Mouse (Mus musculus): ENCODE data around the gene Nsfl1c. TPM values are rescaled to one million over a fixed set of nuclear protein-coding genes. Genes with fewer than 3 reads are reported as not detected.
A peak's percentile ranks its signal among the peaks of the same experiment; 100 is the strongest.

The Nsfl1c gene
- total and polyA plus RNA-seq, 3 experiments, result 87.8 to 231 (median 165) TPM

- H3K27me3 ChIP-seq (replicated peaks), result no peaks in the 10 kb centered on the region
- peaks cover 33% of the 10 kb centered on the region for H3K79me2 ChIP-seq (replicated peaks; ENCODE audit: control insufficient read depth, extremely low read depth, insufficient read depth, poor library complexity, severe bottlenecking)
- in situ Hi-C loops (cut with MboI; ENCODE audit: low pct_ligation_motif_present, low pct_unique_long_range_greater_than_20kb, low sequenced_read_pairs), result no loop called here
- H3K4me3 ChIP-seq (replicated peaks in 1 of 3; ENCODE audit: low read depth in 2 of 3, low read length in 2 of 3, poor library complexity in 1 of 3), result no peak overlapping the region
- no peak for DNase-seq (ENCODE audit: extremely low read depth)
- H3K36me3 ChIP-seq (replicated peaks in 1 of 2; ENCODE audit: control insufficient read depth in 1 of 2, insufficient read depth in 1 of 2, low read length in 1 of 2), result peaks cover 70 to 89% of the 10 kb centered on the region in 2 experiments
- dilution Hi-C loops (cut with MboI; ENCODE audit: extremely low pct_ligation_motif_present, extremely low pct_unique_long_range_greater_than_20kb, low sequenced_read_pairs), result no loop called here
- no peak overlapping the region for H3K9ac ChIP-seq (ENCODE audit: insufficient read depth, low read depth)
- H3K9me3 ChIP-seq (replicated peaks; ENCODE audit: low read length), result no peaks in the 10 kb centered on the region
- no peak overlapping the region for H3K27ac ChIP-seq (ENCODE audit: insufficient read depth, low read depth)
- H3K4me2 ChIP-seq (ENCODE audit: insufficient read depth, low read depth, poor library complexity, severe bottlenecking), result no peak overlapping the region
- peaks cover 0 to 19% of the 10 kb centered on the region in 2 experiments; a peak in 2 of 4 replicates for H3K4me1 ChIP-seq (ENCODE audit: control insufficient read depth in 1 of 2, insufficient read depth in 2 of 2)
- TF ChIP-seq CHD2 (IDR thresholded peaks at IDR 0.05; ENCODE audit: low read length), result no peak
- TF ChIP-seq TCF12 (IDR thresholded peaks at IDR 0.05; ENCODE audit: low read depth, low read length), result no peak
- TF ChIP-seq ETS1 (conservative IDR thresholded peaks at IDR 0.05; ENCODE audit: low read depth, low read length), result no peak
- TF ChIP-seq MXI1 (IDR thresholded peaks at IDR 0.05; ENCODE audit: low read depth, low read length), result no peak
Measured at GRCm38 (mm10) chr2:151500442-151501007, 6.5 kb downstream of the Nsfl1c start.

DNA sequence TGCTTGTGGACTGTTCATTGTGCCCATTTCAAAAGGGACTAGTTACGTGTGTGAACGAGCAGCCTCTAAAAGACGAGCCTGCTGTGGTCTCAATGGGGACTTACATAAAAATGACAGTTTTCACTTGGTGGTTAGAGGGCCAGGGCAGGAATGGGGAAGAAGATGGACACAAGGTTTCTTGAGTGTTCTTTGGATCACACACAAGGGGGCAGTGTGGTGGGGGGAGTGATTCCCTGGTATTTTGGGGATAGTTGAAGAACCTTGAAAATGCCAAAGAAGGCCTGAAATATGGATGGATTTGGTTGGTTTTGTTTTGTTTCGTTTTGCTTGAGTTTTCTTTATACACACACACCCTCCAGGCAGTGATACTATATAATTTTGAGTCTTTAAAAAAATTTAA lies 10.2 kb downstream of the Nsfl1c start:
- Histone ChIP-seq H3K27ac (ENCODE audit: insufficient read depth, low read depth) (no peak overlapping the region), H3K9me3 (replicated peaks; ENCODE audit: low read length) (no peaks in the 10 kb centered on the region), H3K9ac (ENCODE audit: insufficient read depth, low read depth) (no peak overlapping the region), H3K27me3 (replicated peaks) (no peaks in the 10 kb centered on the region), H3K36me3 (replicated peaks in 1 of 2; ENCODE audit: control insufficient read depth in 1 of 2, insufficient read depth in 1 of 2, low read length in 1 of 2) (peaks cover 72 to 89% of the 10 kb centered on the region in 2 experiments), H3K79me2 (replicated peaks; ENCODE audit: control insufficient read depth, extremely low read depth, insufficient read depth, poor library complexity, severe bottlenecking) (peaks cover under 1% of the 10 kb centered on the region; the same call in 1 of the 2 replicates), H3K4me2 (ENCODE audit: insufficient read depth, low read depth, poor library complexity, severe bottlenecking) (no peak overlapping the region), H3K4me3 (replicated peaks in 1 of 3; ENCODE audit: low read depth in 2 of 3, low read length in 2 of 3, poor library complexity in 1 of 3) (no peak overlapping the region), H3K4me1 (ENCODE audit: control insufficient read depth in 1 of 2, insufficient read depth in 2 of 2) (no peaks in the 10 kb centered on the region)
- no peak for DNase-seq (ENCODE audit: extremely low read depth)
- in situ Hi-C loops (cut with MboI; ENCODE audit: low pct_ligation_motif_present, low pct_unique_long_range_greater_than_20kb, low sequenced_read_pairs), result no loop called here
- dilution Hi-C loops (cut with MboI; ENCODE audit: extremely low pct_ligation_motif_present, extremely low pct_unique_long_range_greater_than_20kb, low sequenced_read_pairs), result no loop called here
- TF ChIP-seq TBP (conservative IDR thresholded peaks at IDR 0.05; ENCODE audit: low read depth, low read length), result no peak
- TF ChIP-seq CTCF (conservative IDR thresholded peaks at IDR 0.05 in 1 of 2, IDR thresholded peaks at IDR 0.05 in 1 of 2; ENCODE audit: low read depth in 2 of 2, low read length in 2 of 2), result peak in 1 of 2 experiments; percentile 32; a peak in 2 of 4 replicates

- Histone ChIP-seq H3K4me3 (replicated peaks in 1 of 3; ENCODE audit: low read depth in 2 of 3, low read length in 2 of 3, poor library complexity in 1 of 3) (no peak overlapping the region), H3K27me3 (replicated peaks) (no peaks in the 10 kb centered on the region), H3K9ac (ENCODE audit: insufficient read depth, low read depth) (no peak overlapping the region), H3K4me2 (ENCODE audit: insufficient read depth, low read depth, poor library complexity, severe bottlenecking) (peak overlapping the region; percentile 19), H3K36me3 (replicated peaks in 1 of 2; ENCODE audit: control insufficient read depth in 1 of 2, insufficient read depth in 1 of 2, low read length in 1 of 2) (peaks cover 53 to 90% of the 10 kb centered on the region in 2 experiments), H3K9me3 (replicated peaks; ENCODE audit: low read length) (no peaks in the 10 kb centered on the region), H3K79me2 (replicated peaks; ENCODE audit: control insufficient read depth, extremely low read depth, insufficient read depth, poor library complexity, severe bottlenecking) (no peaks in the 10 kb centered on the region), H3K27ac (ENCODE audit: insufficient read depth, low read depth) (peak overlapping the region; percentile 90), H3K4me1 (ENCODE audit: control insufficient read depth in 1 of 2, insufficient read depth in 2 of 2) (peaks cover 32 to 35% of the 10 kb centered on the region in 2 experiments)
- dilution Hi-C loops (cut with MboI; ENCODE audit: extremely low pct_ligation_motif_present, extremely low pct_unique_long_range_greater_than_20kb, low sequenced_read_pairs) (no loop called here), in situ Hi-C loops (cut with MboI; ENCODE audit: low pct_ligation_motif_present, low pct_unique_long_range_greater_than_20kb, low sequenced_read_pairs) (no loop called here)
- peak; percentile 21 for DNase-seq (ENCODE audit: extremely low read depth)
- no peak for TF ChIP-seq MAX (IDR thresholded peaks at IDR 0.05; ENCODE audit: low read length)
- TF ChIP-seq UBTF (IDR thresholded peaks at IDR 0.05; ENCODE audit: low read depth, low read length), result no peak
- peak; percentile 60 for TF ChIP-seq MEF2A (IDR thresholded peaks at IDR 0.05; ENCODE audit: borderline replicate concordance, low read depth, low read length)
- TF ChIP-seq HCFC1 (IDR thresholded peaks at IDR 0.05; ENCODE audit: low read depth, low read length), result no peak
- TF ChIP-seq ZNF384 (IDR thresholded peaks at IDR 0.05; ENCODE audit: low read depth, low read length), result no peak
- peak; percentile 81; the same call in 1 of the 2 replicates for TF ChIP-seq CHD1 (IDR thresholded peaks at IDR 0.05; ENCODE audit: low read depth, low read length)
- TF ChIP-seq MXI1 (IDR thresholded peaks at IDR 0.05; ENCODE audit: low read depth, low read length), result no peak
- TF ChIP-seq ZKSCAN1 (IDR thresholded peaks at IDR 0.05; ENCODE audit: borderline replicate concordance, low read depth, low read length), result no peak
- no peak for TF ChIP-seq BHLHE40 (IDR thresholded peaks at IDR 0.05; ENCODE audit: low read depth, low read length)
- no peak for TF ChIP-seq JUND (conservative IDR thresholded peaks at IDR 0.05; ENCODE audit: low read depth, low read length)
- peak; percentile 43 for TF ChIP-seq ETS1 (conservative IDR thresholded peaks at IDR 0.05; ENCODE audit: low read depth, low read length)
- TF ChIP-seq RAD21 (IDR thresholded peaks at IDR 0.05; ENCODE audit: low read depth, low read length), result no peak
- no peak for TF ChIP-seq NELFE (IDR thresholded peaks at IDR 0.05; ENCODE audit: low read depth, low read length)
- TF ChIP-seq E2F4 (IDR thresholded peaks at IDR 0.05; ENCODE audit: insufficient replicate concordance, low read depth, low read length), result no peak
- TF ChIP-seq POLR2AphosphoS2 (IDR thresholded peaks at IDR 0.05; ENCODE audit: low read depth, low read length), result no peak
- no peak for TF ChIP-seq POLR2A (IDR thresholded peaks at IDR 0.05; ENCODE audit: low read depth, low read length)
- TF ChIP-seq PAX5 (IDR thresholded peaks at IDR 0.05; ENCODE audit: low read length), result no peak
- peak; percentile 12; the same call in 1 of the 2 replicates for TF ChIP-seq EP300 (IDR thresholded peaks at IDR 0.05; ENCODE audit: low read length)
- TF ChIP-seq CHD2 (IDR thresholded peaks at IDR 0.05; ENCODE audit: low read length), result no peak
- no peak for TF ChIP-seq ZC3H11A (IDR thresholded peaks at IDR 0.05; ENCODE audit: low read depth, low read length)
- no peak for TF ChIP-seq SIN3A (IDR thresholded peaks at IDR 0.05; ENCODE audit: low read length)
- peak; percentile 31; the same call in 1 of the 2 replicates for TF ChIP-seq IRF4 (IDR thresholded peaks at IDR 0.05; ENCODE audit: low read depth, low read length)
- TF ChIP-seq USF1 (IDR thresholded peaks at IDR 0.05; ENCODE audit: low read depth, low read length), result no peak
Measured at GRCm38 (mm10) chr2:151512199-151512598, 18.2 kb downstream of the Nsfl1c start.

Data from CH12.LX (cell line).